Mouse (Mus musculus) T-helper 1 cell (primary cell): ENCODE results near the gene Snx17.

Experiments
- in situ Hi-C: fragments of 300-600 bp; cut with MboI, MseI; formaldehyde crosslinking; loops from one replicate; pipeline ENCODE4 v1.15.1; 2025; ENCODE audit warnings: high pct_unique_total_duplicates

Snx17 gene

GRCm38 (mm10) chr5:31226641-31227040, 33.6 kb downstream of the Snx17 start:
- in situ Hi-C loops, result no loop called here

GRCm38 (mm10) chr5:31240637-31241521, 47.9 kb downstream of the Snx17 start, which contains the start of the genes Nrbp1 and Gm9970:
TSS of gene Nrbp1 (plus strand) at chr5:31240864.
TSS of gene Gm9970 (minus strand) at chr5:31241232.
- in situ Hi-C loops, result no loop called here

- in situ Hi-C loops, result no loop called here
Observed at GRCm38 (mm10) chr5:31241522-31242034, 48.6 kb downstream of the Snx17 start.

GRCm38 (mm10) chr5:31242191-31242590, 49.2 kb downstream of the Snx17 start:
- in situ Hi-C loops, result no loop called here
